ENCODE assay signal across 23 mouse cellular contexts in the genomic region with DNA sequence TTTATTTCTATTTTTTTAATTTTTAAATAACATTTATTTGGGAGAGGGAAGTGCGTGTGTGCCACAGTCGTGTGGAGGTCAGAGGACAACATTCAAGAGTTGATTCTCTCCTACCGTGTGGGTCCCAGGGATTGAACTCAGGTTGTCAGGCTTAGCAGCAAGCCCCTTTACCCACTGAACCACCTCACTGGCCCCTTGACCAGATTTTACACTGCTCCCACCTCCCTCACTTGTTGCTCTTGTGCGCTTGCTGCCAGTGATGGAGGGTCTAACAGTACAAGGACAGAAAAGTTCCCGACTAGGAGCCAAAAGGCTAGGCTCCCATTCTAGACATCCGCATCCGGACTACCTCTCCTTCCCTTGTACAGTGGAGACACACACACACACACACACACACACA. TPM values are rescaled to one million over a fixed set of nuclear protein-coding genes. Genes with fewer than 3 reads are reported as not detected.
DNase-seq lines count a peak whose midpoint lies in the region; ATAC-seq and TF ChIP-seq lines count a peak whose summit lies in the region.
"Had no signal": no experiment of that assay in that cellular context is flagged by ENCODE, and none has a peak within 500 bp of the region (broad histone marks: within the 10 kb centered on the region; RNA-seq: fewer than 3 reads in every experiment).

No protein-coding gene starts in this region.

- H3K27ac ChIP-seq in liver, adult 2 months (replicated peaks; ENCODE audit: insufficient read depth, low read depth, low read length) = peak overlapping the region; percentile 17
- H3K27ac ChIP-seq in bone marrow macrophage, adult 2 months (ENCODE audit: insufficient read depth, low read depth, low read length) = peak overlapping the region; percentile 56
- H3K27ac ChIP-seq in macrophage = peak overlapping the region; percentile 58
- H3K27ac ChIP-seq: forebrain, embryonic 12.5 days; forebrain, embryonic 15.5 days; hindbrain, embryonic 13.5 days had no signal

- ATAC-seq in megakaryocyte, adult 5-6 weeks (ENCODE audit: poor library complexity, severe bottlenecking) = no peak
- ATAC-seq: activated CD4-positive, CD25-positive, alpha-beta regulatory T cell, adult 4 months; CD4-positive, CD25-positive, alpha-beta regulatory T cell, adult 4 months; forebrain, embryonic 15.5 days; hindbrain, embryonic 16.5 days had no signal

- WGBS in liver, adult 2 months = 73% methylated on average over 7 of the region's 7 CpGs
- WGBS in macrophage (ENCODE audit: missing documents) = 91% methylated on average over 7 of the region's 7 CpGs

- no peaks in the 10 kb centered on the region for H3K27me3 ChIP-seq in liver, adult 2 months (ENCODE audit: control insufficient read depth, insufficient read depth, low read length)
- no peaks in the 10 kb centered on the region for H3K27me3 ChIP-seq in megakaryocyte, embryonic 14.5 days (replicated peaks)
- H3K27me3 ChIP-seq: forebrain, embryonic 12.5 days; forebrain, embryonic 15.5 days had no signal

- H3K4me3 ChIP-seq in liver, adult 2 months (ENCODE audit: insufficient read depth, low read depth, low read length) = no peak overlapping the region
- H3K4me3 ChIP-seq in megakaryocyte, embryonic 14.5 days (replicated peaks) = peak overlapping the region; percentile 68
- no peak overlapping the region for H3K4me3 ChIP-seq in bone marrow macrophage, adult 2 months (ENCODE audit: insufficient read depth, low read length)
- no peak overlapping the region for H3K4me3 ChIP-seq in macrophage (ENCODE audit: inconsistent target)
- H3K4me3 ChIP-seq: forebrain, embryonic 12.5 days; forebrain, embryonic 15.5 days; hindbrain, embryonic 13.5 days had no signal

- no peak for DNase-seq in liver, adult 2 months (ENCODE audit: extremely low read depth, low read depth, low spot score)
- no peak for DNase-seq in liver
- no peak for DNase-seq in embryo, embryonic 10.5 days (ENCODE audit: low spot score)
- no peak for DNase-seq in kidney, adult 9 months
- DNase-seq: adrenal gland, adult 8-10 months; adrenal gland, postnatal 25 days; cerebellum, adult 11-12 months; cerebellum, adult 8-10 months; cerebellum, postnatal 10 days; cerebellum, postnatal 36 days; gastrocnemius, postnatal 25 days had no signal

- H3K79me2 ChIP-seq in liver, adult 2 months (ENCODE audit: control insufficient read depth, insufficient read depth, low read length) = peaks cover 51% of the 10 kb centered on the region
- peaks cover 92% of the 10 kb centered on the region for H3K79me2 ChIP-seq in macrophage (ENCODE audit: inconsistent target)

- no peak for TF ChIP-seq POLR2A in liver, adult 2 months (IDR thresholded peaks at IDR 0.05; ENCODE audit: extremely low read depth, insufficient read depth, low read length)
- no peak for TF ChIP-seq POLR2A in bone marrow macrophage, adult 2 months (IDR thresholded peaks at IDR 0.05; ENCODE audit: borderline replicate concordance, low read depth, low read length)

- H3K9ac ChIP-seq in liver, adult 2 months (ENCODE audit: low read depth, low read length) = 0 out of 2 replicates have a peak overlapping the region, but pooled peaks have one; percentile 20
- H3K9ac ChIP-seq: forebrain, embryonic 12.5 days; forebrain, embryonic 15.5 days; hindbrain, embryonic 13.5 days had no signal

- H3K4me1 ChIP-seq in liver, adult 2 months (ENCODE audit: control insufficient read depth, insufficient read depth, low read length) = peaks cover 37% of the 10 kb centered on the region
- H3K4me1 ChIP-seq in megakaryocyte, embryonic 14.5 days = peaks cover 93% of the 10 kb centered on the region
- H3K4me1 ChIP-seq in bone marrow macrophage, adult 2 months (ENCODE audit: control insufficient read depth, insufficient read depth, low read length) = peaks cover 64% of the 10 kb centered on the region

- no peak for TF ChIP-seq CTCF in liver, adult 2 months (IDR thresholded peaks at IDR 0.05; ENCODE audit: low read depth, low read length)
- no peak for TF ChIP-seq CTCF in bone marrow macrophage, adult 2 months (IDR thresholded peaks at IDR 0.05; ENCODE audit: low read depth, low read length)

- H3K36me3 ChIP-seq in liver, adult 2 months (ENCODE audit: control insufficient read depth, insufficient read depth, low read length) = peaks cover 11% of the 10 kb centered on the region; the same call in 1 of the 2 replicates
- peaks cover 73% of the 10 kb centered on the region for H3K36me3 ChIP-seq in megakaryocyte, embryonic 14.5 days (replicated peaks; ENCODE audit: low read length)
- no peaks in the 10 kb centered on the region; the same call in 1 of the 2 replicates for H3K36me3 ChIP-seq in macrophage (ENCODE audit: inconsistent target)
- H3K36me3 ChIP-seq: forebrain, embryonic 12.5 days; forebrain, embryonic 15.5 days had no signal

- no peaks in the 10 kb centered on the region for H3K9me3 ChIP-seq in megakaryocyte, embryonic 14.5 days
- H3K9me3 ChIP-seq: forebrain, embryonic 12.5 days; forebrain, embryonic 15.5 days; hindbrain, embryonic 13.5 days had no signal

RNA-seq across cellular contexts. Expression of gene Rab43, which starts 6.5 kb away (rescaled TPM):
- total RNA-seq in liver, adult 2 months (2014; rRNA removed) = 63.0 and 71.9 TPM in 2 replicates
- 106 and 139 TPM in 2 replicates for polyA plus RNA-seq in liver, adult 2 months (2012; rRNA removed)
- polyA plus RNA-seq in megakaryocyte, embryonic 14.5 days (2012; ENCODE audit: insufficient read depth, low replicate concordance) = 27.5 and 77.6 TPM in 2 replicates
- 36.4 and 40.7 TPM in 2 replicates for total RNA-seq in megakaryocyte, adult 5-6 weeks (2015)
- total RNA-seq in megakaryocyte, adult 5-6 weeks (2017) = 12.7 and 13.3 TPM in 2 replicates
- polyA plus RNA-seq in bone marrow macrophage, adult 2 months (2012; ENCODE audit: insufficient read depth, insufficient read length, missing spikeins) = 78.0 and 91.8 TPM in 2 replicates
- total RNA-seq in macrophage (2018; cell fraction: chromatin; rRNA removed) = 100 to 1,000 TPM in 12 of 26 experiments, 10 to 100 TPM in 14; 32.6 to 201 (median 97.9) TPM
- total RNA-seq in macrophage (2018; cell fraction: cytosol; rRNA removed) = 100 to 1,000 TPM in 2 of 26 experiments, 10 to 100 TPM in 24; 38.0 to 112 (median 61.4) TPM
- 100 to 1,000 TPM in 10 of 26 experiments, 10 to 100 TPM in 16; 47.8 to 152 (median 90.5) TPM for total RNA-seq in macrophage (2018; cell fraction: nucleus; rRNA removed)
- 25.3 to 51.3 TPM (median 35.5 TPM) in 3 replicates for polyA plus RNA-seq in macrophage (2018)

RNA-seq across cellular contexts. Expression of gene Gp9, which starts 27.6 kb away (rescaled TPM):
- 0.34 and 0.74 TPM in 2 replicates for total RNA-seq in liver, adult 2 months (2014; rRNA removed)
- polyA plus RNA-seq in liver, adult 2 months (2012; rRNA removed) = 0.25 TPM in 1 of 2 replicates, not detected in the other
- polyA plus RNA-seq in megakaryocyte, embryonic 14.5 days (2012; ENCODE audit: insufficient read depth, low replicate concordance) = 2,862 and 6,438 TPM in 2 replicates
- 0.16 and 1.2 TPM in 2 replicates for total RNA-seq in megakaryocyte, adult 5-6 weeks (2015)
- 0.59 TPM in 1 of 2 replicates, not detected in the other for total RNA-seq in megakaryocyte, adult 5-6 weeks (2017)
- not detected in 2 replicates for polyA plus RNA-seq in bone marrow macrophage, adult 2 months (2012; ENCODE audit: insufficient read depth, insufficient read length, missing spikeins)
- total RNA-seq in macrophage (2018; cell fraction: chromatin; rRNA removed) = not detected
- under 1 TPM in 5 of 26 experiments, not detected in 21; 0.14 to 0.30 (median 0.19) TPM for total RNA-seq in macrophage (2018; cell fraction: cytosol; rRNA removed)
- total RNA-seq in macrophage (2018; cell fraction: nucleus; rRNA removed) = 1 to 10 TPM in 1 of 26 experiments, under 1 TPM in 1, not detected in 24; 0.89 to 1.4 TPM
- 0.19 TPM in 1 of 3 replicates, not detected in the others for polyA plus RNA-seq in macrophage (2018)
- total RNA-seq: adrenal gland, postnatal 25 days; gastrocnemius, adult 8-10 months; gastrocnemius, postnatal 25 days had no signal
- polyA plus RNA-seq: activated CD4-positive, CD25-positive, alpha-beta regulatory T cell, adult 4 months; C2C12; CD4-positive, CD25-positive, alpha-beta regulatory T cell, adult 4 months had no signal

RNA-seq across cellular contexts. Expression of gene Gm45140, which starts 30.1 kb away (rescaled TPM):
- 1.0 and 1.1 TPM in 2 replicates for total RNA-seq in liver, adult 2 months (2014; rRNA removed)
- 0.51 and 0.98 TPM in 2 replicates for polyA plus RNA-seq in liver, adult 2 months (2012; rRNA removed)
- polyA plus RNA-seq in megakaryocyte, embryonic 14.5 days (2012; ENCODE audit: insufficient read depth, low replicate concordance) = 13.2 TPM in 1 of 2 replicates, not detected in the other
- 2.5 and 6.0 TPM in 2 replicates for total RNA-seq in megakaryocyte, adult 5-6 weeks (2015)
- total RNA-seq in megakaryocyte, adult 5-6 weeks (2017) = 25.6 and 28.7 TPM in 2 replicates
- 7.9 and 10.0 TPM in 2 replicates for polyA plus RNA-seq in bone marrow macrophage, adult 2 months (2012; ENCODE audit: insufficient read depth, insufficient read length, missing spikeins)
- total RNA-seq in macrophage (2018; cell fraction: chromatin; rRNA removed) = 10 to 100 TPM in 21 of 26 experiments, 1 to 10 TPM in 5; 7.4 to 30.6 (median 13.5) TPM
- 1 to 10 TPM; 1.1 to 7.4 (median 3.9) TPM for total RNA-seq in macrophage (2018; cell fraction: cytosol; rRNA removed)
- total RNA-seq in macrophage (2018; cell fraction: nucleus; rRNA removed) = 10 to 100 TPM in 3 of 26 experiments, 1 to 10 TPM in 23; 3.2 to 11.4 (median 5.9) TPM
- 2.6 to 20.2 TPM (median 3.1 TPM) in 3 replicates for polyA plus RNA-seq in macrophage (2018)

RNA-seq across cellular contexts. Expression of gene Isy1, which starts 33.1 kb away (rescaled TPM):
- total RNA-seq in liver, adult 2 months (2014; rRNA removed) = 18.6 and 22.8 TPM in 2 replicates
- polyA plus RNA-seq in liver, adult 2 months (2012; rRNA removed) = 5.6 and 6.8 TPM in 2 replicates
- polyA plus RNA-seq in megakaryocyte, embryonic 14.5 days (2012; ENCODE audit: insufficient read depth, low replicate concordance) = 5.6 and 34.7 TPM in 2 replicates
- total RNA-seq in megakaryocyte, adult 5-6 weeks (2015) = 10.2 and 16.7 TPM in 2 replicates
- 94.0 and 120 TPM in 2 replicates for total RNA-seq in megakaryocyte, adult 5-6 weeks (2017)
- polyA plus RNA-seq in bone marrow macrophage, adult 2 months (2012; ENCODE audit: insufficient read depth, insufficient read length, missing spikeins) = 38.3 and 44.8 TPM in 2 replicates
- 100 to 1,000 TPM in 6 of 26 experiments, 10 to 100 TPM in 20; 22.9 to 464 (median 62.6) TPM for total RNA-seq in macrophage (2018; cell fraction: chromatin; rRNA removed)
- total RNA-seq in macrophage (2018; cell fraction: cytosol; rRNA removed) = 10 to 100 TPM; 17.1 to 37.9 (median 22.8) TPM
- 100 to 1,000 TPM in 1 of 26 experiments, 10 to 100 TPM in 23, 1 to 10 TPM in 2; 8.6 to 104 (median 23.2) TPM for total RNA-seq in macrophage (2018; cell fraction: nucleus; rRNA removed)
- polyA plus RNA-seq in macrophage (2018) = 23.0 to 55.1 TPM (median 40.1 TPM) in 3 replicates

RNA-seq across cellular contexts. Expression of gene Cnbp, which starts 45.5 kb away (rescaled TPM):
- 271 and 286 TPM in 2 replicates for total RNA-seq in liver, adult 2 months (2014; rRNA removed)
- polyA plus RNA-seq in liver, adult 2 months (2012; rRNA removed) = 165 and 177 TPM in 2 replicates
- 44.0 and 59.4 TPM in 2 replicates for polyA plus RNA-seq in megakaryocyte, embryonic 14.5 days (2012; ENCODE audit: insufficient read depth, low replicate concordance)
- 264 and 268 TPM in 2 replicates for total RNA-seq in megakaryocyte, adult 5-6 weeks (2015)
- total RNA-seq in megakaryocyte, adult 5-6 weeks (2017) = 389 and 399 TPM in 2 replicates
- polyA plus RNA-seq in bone marrow macrophage, adult 2 months (2012; ENCODE audit: insufficient read depth, insufficient read length, missing spikeins) = 169 and 174 TPM in 2 replicates
- 100 to 1,000 TPM in 23 of 26 experiments, 10 to 100 TPM in 3; 59.7 to 286 (median 131) TPM for total RNA-seq in macrophage (2018; cell fraction: chromatin; rRNA removed)
- total RNA-seq in macrophage (2018; cell fraction: cytosol; rRNA removed) = 100 to 1,000 TPM; 106 to 182 (median 147) TPM
- total RNA-seq in macrophage (2018; cell fraction: nucleus; rRNA removed) = 100 to 1,000 TPM in 15 of 26 experiments, 10 to 100 TPM in 11; 68.2 to 273 (median 106) TPM
- polyA plus RNA-seq in macrophage (2018) = 127 to 335 TPM (median 146 TPM) in 3 replicates

Comparison
In these comparisons a context has a peak if more than half of its experiments do, and no peak if none do; other contexts are left out.
1. RNA of gene Gp9, which starts 27.6 kb away (polyA plus RNA-seq): 2,862 to 6,438 TPM in megakaryocyte, embryonic 14.5 days; not detected in bone marrow macrophage, adult 2 months, 0.19 TPM in macrophage and 0.25 TPM in liver, adult 2 months; every median in the first group is over 1,000 times any median in the second.
2. Peak in every context shown above with its lines, with median percentiles within 50 percentile points of each other: H3K27ac ChIP-seq.